Mouse (Mus musculus) forebrain, postnatal 0 days (tissue): ENCODE measurements around the gene Npr3. TPM values are rescaled to one million over a fixed set of nuclear protein-coding genes. Genes with fewer than 3 reads are reported as not detected.

ENCODE experiments used
- ATAC-seq: fragments of 200-750 bp; cut with Nextera tagmentation; 2 replicates; pipeline ENCODE4 v1.8.0; 2017; ENCODE audit warnings: mild to moderate bottlenecking, moderate library complexity
- DNase-seq: peaks from one replicate; pipeline ENCODE4 v3.0.0-alpha.2; 2015
- H3K27ac ChIP-seq: fragments of 300-500 bp; sonication (generic); 2 replicates; pipeline ENCODE4 v1.5.1; 2014; ENCODE audit warnings: low read depth, mild to moderate bottlenecking, antibody characterized with exemption, low read length, moderate library complexity, mixed read lengths
- H3K27me3 ChIP-seq: fragments of 300-500 bp; sonication (generic); 2 replicates; pipeline ENCODE4 v1.6.1; 2014; ENCODE audit warnings: mild to moderate bottlenecking, low read length, mixed read lengths; ENCODE audit not compliant: insufficient read depth
- H3K36me3 ChIP-seq: fragments of 300-500 bp; sonication (generic); 2 replicates; pipeline ENCODE4 v1.6.1; 2014; ENCODE audit warnings: mild to moderate bottlenecking, moderate library complexity; ENCODE audit not compliant: insufficient read depth
- H3K4me1 ChIP-seq: fragments of 300-500 bp; sonication (generic); 2 replicates; pipeline ENCODE4 v1.6.1; 2014; ENCODE audit warnings: antibody characterized with exemption; ENCODE audit not compliant: insufficient read depth
- H3K4me2 ChIP-seq: fragments of 300-500 bp; sonication (generic); 2 replicates; pipeline ENCODE4 v1.6.1; 2014; ENCODE audit warnings: low read depth, mild to moderate bottlenecking, moderate library complexity
- H3K4me3 ChIP-seq: fragments of 300-500 bp; sonication (generic); 2 replicates; pipeline ENCODE4 v1.5.1; 2014; ENCODE audit warnings: low read depth, low read length, mixed read lengths
- H3K9ac ChIP-seq: fragments of 300-500 bp; sonication (generic); 2 replicates; pipeline ENCODE4 v1.6.1; 2014; ENCODE audit warnings: mild to moderate bottlenecking
- H3K9me3 ChIP-seq: fragments of 300-500 bp; sonication (generic); 2 replicates; pipeline ENCODE4 v1.6.1; 2016; ENCODE audit warnings: low read length
- CTCF ChIP-seq: sonication (generic); IDR thresholded peaks from 2 replicates; pipeline ENCODE4 v1.5.1; 2016; ENCODE audit warnings: antibody characterized with exemption, control low read depth, low read depth
- WGBS: fragments of 180-500 bp; shearing (Covaris S2); extraction: QIAGEN DNeasy Blood & Tissue Kit; methylation state at CpG from one replicate; pipeline ENCODE4 v1.1.7; 2014; 5-methylcytosine and 5-hydroxymethylcytosine counted together
- polyA plus RNA-seq: library from polyadenylated mRNA; unstranded; fragments of >200 nt; fragmentation: Nextera tagmentation; extraction: Ambion mirVana; gene quantifications from 2 replicates; pipeline ENCODE4 v1.2.1, GENCODE M21; 2015
- total RNA-seq: library from RNA; depleted of rRNA; stranded (reverse); fragments of >200 nt; gene quantifications from 2 replicates; pipeline ENCODE4 v1.2.3, GENCODE M21; 2014

The Npr3 gene
- total and polyA plus RNA-seq, 2 experiments from 2014 or later: 1.6 to 5.9 TPM

DNA sequence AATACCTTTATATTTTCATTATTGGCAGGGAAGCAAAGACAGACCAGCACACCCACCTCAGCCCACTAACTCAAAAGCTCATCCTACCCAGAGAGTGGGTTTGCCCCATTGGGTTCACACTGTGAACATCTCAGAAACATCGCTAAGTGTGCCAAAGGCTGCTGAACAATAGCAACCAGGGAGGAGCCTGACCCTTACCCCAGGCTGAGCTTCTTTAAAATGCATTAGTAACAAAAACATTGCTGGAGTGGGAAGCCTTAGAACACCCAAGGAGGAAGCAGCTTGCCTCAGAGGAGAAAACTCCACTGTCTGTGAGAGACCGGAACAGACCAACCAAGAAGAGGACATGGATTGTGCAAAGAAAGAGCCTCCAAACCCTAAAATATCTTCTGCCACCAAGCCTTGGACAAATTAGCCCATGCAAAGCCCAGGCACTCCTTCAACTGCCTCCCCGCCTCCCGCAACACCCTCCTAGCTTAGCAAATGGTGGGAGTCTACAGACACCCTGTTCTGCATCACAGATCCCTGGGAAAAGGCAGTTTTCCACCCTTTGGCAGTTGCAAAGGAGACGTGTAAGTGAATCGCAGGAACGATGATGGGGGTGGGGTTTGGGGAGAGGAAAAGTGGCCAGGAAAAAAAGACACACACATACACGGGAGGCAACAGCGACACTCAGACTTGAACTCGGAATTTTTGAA is 24.4 kb downstream of the Npr3 start:
- Histone ChIP-seq H3K36me3 (no peaks in the 10 kb centered on the region), H3K4me3 (no peak overlapping the region), H3K4me1 (no peaks in the 10 kb centered on the region), H3K27ac (no peak overlapping the region), H3K9me3 (no peaks in the 10 kb centered on the region), H3K4me2 (no peak overlapping the region), H3K27me3 (no peaks in the 10 kb centered on the region), H3K9ac (no peak overlapping the region)
- DNase-seq (no peak), ATAC-seq (no peak)
- TF ChIP-seq CTCF: no peak
- WGBS: 64% methylated on average over 10 of the region's 10 CpGs

DNA sequence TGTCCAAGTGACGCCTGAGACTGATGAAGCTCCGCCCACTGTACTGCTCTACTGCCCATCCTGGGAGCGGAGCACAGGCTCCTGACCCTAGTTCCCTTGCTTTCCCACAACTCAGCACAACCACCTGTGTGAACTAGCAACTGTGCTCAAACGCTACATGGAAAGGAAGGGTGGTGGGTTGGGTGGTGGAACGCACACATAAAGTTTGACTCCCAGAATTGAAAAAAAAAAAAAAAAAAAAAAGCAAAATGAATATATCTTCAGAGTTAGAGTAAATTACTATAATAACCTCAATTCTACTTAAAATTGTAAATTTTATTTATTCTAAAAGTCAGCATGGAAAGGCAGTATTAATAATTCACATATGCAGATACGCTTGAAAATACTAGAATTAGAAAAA is 25.3 kb downstream of the Npr3 start:
- no peak for DNase-seq
- H3K4me1 ChIP-seq: no peaks in the 10 kb centered on the region

GRCm38 (mm10) chr15:11878334-11878733 is 28.8 kb downstream of the Npr3 start:
- TF ChIP-seq CTCF: no peak
- Histone ChIP-seq H3K4me1 (no peaks in the 10 kb centered on the region), H3K27ac (no peak overlapping the region), H3K4me3 (no peak overlapping the region), H3K36me3 (no peaks in the 10 kb centered on the region), H3K27me3 (no peaks in the 10 kb centered on the region), H3K9ac (no peak overlapping the region), H3K4me2 (no peak overlapping the region), H3K9me3 (no peaks in the 10 kb centered on the region)
- 89% methylated on average over 1 of the region's 1 CpGs for WGBS
- DNase-seq: no peak
- no peak for ATAC-seq

More for the DNA sequence above, 25.3 kb downstream of the Npr3 start:
- Histone ChIP-seq H3K9ac (no peak overlapping the region), H3K9me3 (no peaks in the 10 kb centered on the region), H3K27ac (no peak overlapping the region), H3K4me2 (no peak overlapping the region), H3K27me3 (no peaks in the 10 kb centered on the region), H3K36me3 (no peaks in the 10 kb centered on the region), H3K4me3 (no peak overlapping the region)
- WGBS: 82% methylated on average over 6 of the region's 6 CpGs
- no peak for ATAC-seq
- TF ChIP-seq CTCF: no peak

- DNase-seq (no peak), ATAC-seq (no peak)
- Histone ChIP-seq H3K27ac (no peak overlapping the region), H3K4me2 (no peak overlapping the region), H3K36me3 (no peaks in the 10 kb centered on the region), H3K4me3 (no peak overlapping the region), H3K27me3 (no peaks in the 10 kb centered on the region), H3K4me1 (no peaks in the 10 kb centered on the region), H3K9ac (no peak overlapping the region), H3K9me3 (no peaks in the 10 kb centered on the region)
- 62% methylated on average over 2 of the region's 2 CpGs for WGBS
- TF ChIP-seq CTCF: no peak
Measured at GRCm38 (mm10) chr15:11877273-11877672, 29.8 kb downstream of the Npr3 start.

- ATAC-seq: no peak
- Histone ChIP-seq H3K4me2 (no peak overlapping the region), H3K4me3 (no peak overlapping the region), H3K9me3 (no peaks in the 10 kb centered on the region), H3K27me3 (no peaks in the 10 kb centered on the region), H3K36me3 (no peaks in the 10 kb centered on the region), H3K27ac (no peak overlapping the region), H3K9ac (no peak overlapping the region), H3K4me1 (no peaks in the 10 kb centered on the region)
- no peak for TF ChIP-seq CTCF
- DNase-seq: no peak
- WGBS: 88% methylated on average over 3 of the region's 3 CpGs
Measured at GRCm38 (mm10) chr15:11866918-11867317, 40.2 kb downstream of the Npr3 start.

- DNase-seq (no peak), ATAC-seq (no peak)
- H3K36me3 ChIP-seq: no peaks in the 10 kb centered on the region
- 87% methylated on average over 6 of the region's 6 CpGs for WGBS
- no peak overlapping the region for H3K4me3 ChIP-seq
- H3K9ac ChIP-seq: no peak overlapping the region
- TF ChIP-seq CTCF: no peak
- H3K27ac ChIP-seq: no peak overlapping the region
- H3K27me3 ChIP-seq: no peaks in the 10 kb centered on the region
- H3K4me1 ChIP-seq: no peaks in the 10 kb centered on the region
- H3K9me3 ChIP-seq: no peaks in the 10 kb centered on the region
- no peak overlapping the region for H3K4me2 ChIP-seq
Measured at GRCm38 (mm10) chr15:11863540-11863818, 43.6 kb downstream of the Npr3 start.

GRCm38 (mm10) chr15:11862785-11863539 is 44.1 kb downstream of the Npr3 start:
- Histone ChIP-seq H3K36me3 (no peaks in the 10 kb centered on the region), H3K4me2 (no peak overlapping the region), H3K27ac (no peak overlapping the region), H3K4me1 (no peaks in the 10 kb centered on the region), H3K9ac (no peak overlapping the region), H3K9me3 (no peaks in the 10 kb centered on the region), H3K4me3 (no peak overlapping the region), H3K27me3 (no peaks in the 10 kb centered on the region)
- 83% methylated on average over 15 of the region's 15 CpGs for WGBS
- TF ChIP-seq CTCF: no peak
- DNase-seq (no peak), ATAC-seq (no peak)
